Mouse (Mus musculus): ENCODE results near the gene Slc25a47. TPM values are rescaled to one million over a fixed set of nuclear protein-coding genes. Genes with fewer than 3 reads are reported as not detected.
A peak's percentile ranks its signal among the peaks of the same experiment; 100 is the strongest.

The Slc25a47 gene
- polyA plus RNA-seq (2015; fragmentation: Nextera tagmentation; extraction: Ambion mirVana): 6.4 and 6.8 TPM in 2 replicates

DNA sequence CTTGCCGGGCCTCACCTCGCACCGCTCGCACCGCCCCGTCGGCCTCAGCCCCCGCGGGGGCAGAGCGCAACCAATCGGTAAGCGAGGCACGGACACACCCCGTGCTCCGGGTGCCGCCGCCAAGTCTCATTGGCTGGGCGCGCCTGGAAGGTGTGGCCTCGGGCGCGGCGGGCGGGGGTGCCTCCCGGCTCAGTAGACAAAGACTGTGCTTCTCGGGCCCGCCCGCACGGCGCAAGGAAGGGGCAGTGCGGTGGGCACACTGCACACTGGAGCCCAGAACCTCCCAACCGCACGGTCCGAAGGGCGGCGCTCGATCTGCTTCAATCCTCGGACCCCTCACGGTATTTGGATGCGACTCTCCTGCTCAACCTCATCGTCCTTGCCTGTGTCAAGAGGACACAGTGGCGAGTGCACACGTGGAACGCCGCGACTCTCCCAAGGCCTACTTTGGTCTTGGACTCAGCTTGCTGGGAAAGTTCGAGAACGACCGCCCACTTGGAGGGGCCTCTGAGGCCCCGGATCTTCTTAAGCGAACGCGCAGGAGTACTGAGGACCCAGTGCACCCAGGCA, at the start of gene Slc25a47, which contains the start of gene Slc25a29:
TSS of gene Slc25a47 (plus strand) at position 207 of the 570 bp plus-strand sequence.
TSS of gene Slc25a29 (minus strand) at position 44 of the 570 bp plus-strand sequence.

DNA sequence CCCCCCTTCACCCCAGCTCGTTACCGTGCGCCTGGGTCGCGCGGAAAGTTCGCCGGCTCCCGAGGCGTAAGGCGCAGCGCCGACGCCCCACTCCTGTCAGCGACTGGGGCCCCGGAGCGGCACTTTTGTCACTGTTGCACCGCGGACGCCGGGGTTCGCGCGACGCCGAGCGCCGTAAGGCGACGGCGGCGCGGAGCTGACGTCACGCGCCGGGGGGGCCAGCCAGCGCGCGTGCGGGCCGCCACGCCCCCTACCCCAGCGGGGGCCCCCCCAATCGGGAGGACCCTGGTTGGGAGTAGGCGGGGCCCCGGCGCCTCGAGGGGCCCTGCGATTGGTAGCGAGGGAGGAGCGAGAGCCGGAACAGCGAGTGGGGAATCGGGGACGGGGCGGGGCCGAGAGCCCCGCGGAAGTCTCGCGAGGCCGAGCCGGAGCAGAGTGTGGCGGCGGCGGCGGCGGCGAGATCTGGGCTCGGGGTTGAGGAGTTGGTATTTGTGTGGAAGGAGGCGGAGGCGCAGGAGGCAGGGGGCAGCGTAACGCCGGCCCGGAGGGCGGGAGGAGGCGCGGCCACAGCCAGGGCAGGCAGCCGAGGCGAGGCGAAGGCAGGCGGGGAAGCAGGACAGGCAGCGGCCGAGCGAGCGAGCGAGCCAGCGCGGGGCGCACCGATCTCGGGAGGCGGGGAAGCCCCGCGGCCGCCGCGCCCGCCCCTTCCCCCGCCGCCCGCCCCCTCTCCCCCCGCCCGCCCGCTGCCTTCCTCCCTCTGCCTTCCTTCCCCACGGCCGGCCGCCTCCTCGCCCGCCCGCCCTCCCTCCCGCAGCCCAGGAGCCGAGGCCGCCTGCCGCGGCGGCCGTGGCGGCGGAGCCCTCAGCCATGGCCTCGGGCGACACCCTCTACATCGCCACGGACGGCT, 43.0 kb upstream of the Slc25a47 start, which contains the start of gene Yy1:
TSS of gene Yy1 (plus strand) at position 428 of the 907 bp plus-strand sequence.

DNA sequence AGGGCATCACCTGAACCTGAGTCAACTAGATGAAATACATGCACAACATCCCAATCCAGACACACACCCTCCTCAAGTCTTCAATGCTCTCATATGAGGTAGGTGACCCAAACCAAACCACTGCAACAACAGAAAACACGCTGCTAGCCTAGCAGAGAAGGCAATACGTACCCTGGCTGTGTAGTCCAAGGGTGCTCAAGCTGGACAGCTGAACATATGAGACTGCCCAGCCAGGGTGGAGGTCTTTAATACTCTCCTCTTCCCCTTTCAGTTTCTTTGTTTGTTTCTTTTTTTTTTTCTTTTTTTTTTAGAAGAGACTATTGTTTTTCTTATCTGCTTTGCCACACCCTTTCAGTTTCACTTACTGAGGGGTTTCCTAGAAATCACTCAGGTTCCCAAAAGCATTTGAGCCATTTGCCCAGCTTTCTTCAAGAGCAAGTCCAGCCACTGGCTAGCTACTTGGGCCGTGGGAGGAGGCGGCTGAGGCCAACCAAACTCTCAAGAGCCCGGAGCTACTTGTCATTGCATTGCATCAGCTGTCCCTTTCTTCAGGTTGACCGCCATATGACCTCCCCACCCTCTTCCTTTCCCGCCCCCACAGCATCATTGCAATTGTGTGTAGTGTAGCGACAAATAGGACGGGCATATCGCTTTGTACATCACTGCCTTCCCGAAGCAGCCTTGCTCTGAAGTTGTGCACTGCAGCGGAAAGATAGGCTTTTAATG, 57.3 kb downstream of the Slc25a47 start, which contains the start of gene Wdr25:
TSS of gene Wdr25 (plus strand) at position 643 of the 726 bp plus-strand sequence.

DNA sequence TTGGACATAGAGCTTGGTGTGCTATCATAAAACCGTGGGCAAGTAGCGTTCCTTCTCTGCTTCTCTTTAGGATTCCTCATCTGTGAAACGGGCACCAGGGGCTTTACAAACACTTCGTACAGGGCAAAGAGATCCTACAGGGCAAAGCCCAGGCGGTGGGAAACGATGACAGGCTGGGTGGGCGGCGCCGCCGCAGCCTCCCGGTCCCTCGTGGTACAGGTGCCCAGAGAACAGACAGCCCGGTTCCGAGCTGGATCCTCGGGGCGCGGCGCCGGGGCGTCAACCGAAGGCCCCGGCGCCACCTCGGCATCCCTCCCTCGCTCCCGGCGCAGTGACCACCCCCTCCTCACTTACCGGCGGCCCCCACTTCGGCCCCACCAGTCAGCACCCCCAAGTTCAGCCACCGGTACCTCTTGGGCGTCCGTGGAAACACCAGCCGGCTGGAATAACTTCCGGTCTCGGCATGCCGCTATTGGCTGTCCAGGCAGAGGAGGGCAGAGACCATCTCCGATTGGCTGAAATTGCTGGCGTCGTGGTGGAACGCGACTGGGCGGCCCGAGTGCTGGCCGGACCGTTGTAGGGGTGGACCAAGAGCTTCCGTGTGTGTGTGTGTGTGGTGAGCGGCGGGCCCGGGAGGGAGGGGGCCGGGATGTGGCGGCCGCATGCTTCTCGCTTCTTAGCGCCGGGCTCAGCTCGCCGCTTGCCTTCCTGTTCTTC, 58.0 kb downstream of the Slc25a47 start, which contains the start of gene Wars:
TSS of gene Wars (minus strand) at position 460 of the 717 bp plus-strand sequence.

MicroRNAs encoded within 50 kb of the gene (microRNA counts, 519-probe panel; counts per million panel counts)
- microRNA mmu-miR-345-3p (40.5 counts per million), microRNA mmu-miR-345-5p (3,869 counts per million, percentile 29 among the panel's probes with 10 or more counts)

Small RNA genes within 50 kb of the gene (microRNA-seq; reads per million reads assigned to microRNA genes)
- gene Mir345: 67.0 reads per million, percentile 38 among the genes with 10 or more reads in this experiment

Other genes starting within 250 kb of the Slc25a47 start
- gene Degs2, start 133.7 kb upstream of the Slc25a47 start, polyA plus RNA-seq (2015; fragmentation: Nextera tagmentation; extraction: Ambion mirVana): 1.5 and 1.6 TPM in 2 replicates
- 8.9 and 10.5 TPM in 2 replicates for gene Yy1, start 43.1 kb upstream of the Slc25a47 start, polyA plus RNA-seq (2015; fragmentation: Nextera tagmentation; extraction: Ambion mirVana)
- 17.7 and 18.4 TPM in 2 replicates for gene Slc25a29, start 163 bp upstream of the Slc25a47 start, polyA plus RNA-seq (2015; fragmentation: Nextera tagmentation; extraction: Ambion mirVana)
- gene Wdr25, start 57.6 kb downstream of the Slc25a47 start, polyA plus RNA-seq (2015; fragmentation: Nextera tagmentation; extraction: Ambion mirVana): 3.3 and 3.6 TPM in 2 replicates
- gene Wars, start 58.1 kb downstream of the Slc25a47 start, polyA plus RNA-seq (2015; fragmentation: Nextera tagmentation; extraction: Ambion mirVana): 89.3 and 92.6 TPM in 2 replicates
- gene Begain, start 232.2 kb downstream of the Slc25a47 start, polyA plus RNA-seq (2015; fragmentation: Nextera tagmentation; extraction: Ambion mirVana): 37.3 and 41.4 TPM in 2 replicates